Mouse (Mus musculus) liver, embryonic 11.5 days (tissue): ENCODE data around the gene C5ar2. TPM values are rescaled to one million over a fixed set of nuclear protein-coding genes. Genes with fewer than 3 reads are reported as not detected.

Experiments used
- ATAC-seq: fragments of 200-750 bp; cut with Nextera tagmentation; replicated peaks from 2 replicates; pipeline ENCODE4 v1.8.0; 2017; ENCODE audit warnings: moderate number of reproducible peaks, mild to moderate bottlenecking, moderate TSS enrichment, moderate library complexity; ENCODE audit not compliant: low FRiP score
- DNase-seq: peaks from one replicate; pipeline ENCODE4 v3.0.0-alpha.2; 2017; ENCODE audit warnings: low spot score
- H3K27ac ChIP-seq: fragments of 300-500 bp; sonication (generic); 2 replicates; pipeline ENCODE4 v1.5.1; 2014; ENCODE audit warnings: mild to moderate bottlenecking, low read depth, low read length, control low read depth
- H3K27me3 ChIP-seq: fragments of 300-500 bp; sonication (generic); replicated peaks from 2 replicates; pipeline ENCODE4 v1.6.1; 2014; ENCODE audit warnings: low read length, mixed read lengths; ENCODE audit not compliant: control insufficient read depth, insufficient read depth
- H3K36me3 ChIP-seq: fragments of 300-500 bp; sonication (generic); 2 replicates; pipeline ENCODE4 v1.6.1; 2014; ENCODE audit warnings: mild to moderate bottlenecking, low read length, moderate library complexity, mixed read lengths; ENCODE audit not compliant: control insufficient read depth, insufficient read depth
- H3K4me1 ChIP-seq: fragments of 300-500 bp; sonication (generic); replicated peaks from 2 replicates; pipeline ENCODE4 v1.6.1; 2014; ENCODE audit warnings: low read length, mixed read lengths; ENCODE audit not compliant: control insufficient read depth, insufficient read depth
- H3K4me2 ChIP-seq: fragments of 300-500 bp; sonication (generic); 2 replicates; pipeline ENCODE4 v1.6.1; 2014; ENCODE audit warnings: mild to moderate bottlenecking, control low read depth, moderate library complexity
- H3K4me3 ChIP-seq: fragments of 300-500 bp; sonication (generic); 2 replicates; pipeline ENCODE4 v1.5.1; 2014; ENCODE audit warnings: low read depth, low read length, control low read depth
- H3K9ac ChIP-seq: fragments of 300-500 bp; sonication (generic); 2 replicates; pipeline ENCODE4 v1.6.1; 2014; ENCODE audit warnings: low read depth, low read length, control low read depth
- H3K9me3 ChIP-seq: fragments of 300-500 bp; sonication (generic); 2 replicates; pipeline ENCODE4 v1.6.1; 2016; ENCODE audit warnings: low read length, inconsistent platforms, mixed read lengths; ENCODE audit not compliant: control insufficient read depth
- WGBS: fragments of 180-500 bp; shearing (Covaris S2); extraction: QIAGEN DNeasy Blood & Tissue Kit; methylation state at CpG from one replicate; pipeline ENCODE4 v1.1.7; 2014; 5-methylcytosine and 5-hydroxymethylcytosine counted together
- polyA plus RNA-seq: library from polyadenylated mRNA; unstranded; fragments of >200 nt; fragmentation: Nextera tagmentation; extraction: Ambion mirVana; gene quantifications from 2 replicates; pipeline ENCODE4 v1.2.1, GENCODE M21; 2014

The C5ar2 gene
- polyA plus RNA-seq, 1 experiment from 2014 or later = 1.8 TPM

- Histone ChIP-seq H3K4me1 (no peaks in the 10 kb centered on the region), H3K4me2 (no peak overlapping the region), H3K9ac (no peak overlapping the region), H3K27ac (no peak overlapping the region), H3K27me3 (no peaks in the 10 kb centered on the region), H3K36me3 (peaks cover 27% of the 10 kb centered on the region), H3K4me3 (no peak overlapping the region), H3K9me3 (no peaks in the 10 kb centered on the region)
- DNase-seq (no peak), ATAC-seq (peak; percentile 40; the same call in 1 of the 2 replicates)
- 86% methylated on average over 6 of the region's 6 CpGs for WGBS
Observed at GRCm38 (mm10) chr7:16213196-16213595, 30.8 kb downstream of the C5ar2 start.

- DNase-seq = no peak
- Histone ChIP-seq H3K4me2 (no peak overlapping the region), H3K4me1 (no peaks in the 10 kb centered on the region), H3K27me3 (no peaks in the 10 kb centered on the region), H3K36me3 (peaks cover 25% of the 10 kb centered on the region), H3K4me3 (no peak overlapping the region), H3K9ac (no peak overlapping the region), H3K27ac (no peak overlapping the region), H3K9me3 (no peaks in the 10 kb centered on the region)
- 74% methylated on average over 12 of the region's 12 CpGs for WGBS
- ATAC-seq = no peak
Observed at GRCm38 (mm10) chr7:16210862-16211365, 33.0 kb downstream of the C5ar2 start.

DNA sequence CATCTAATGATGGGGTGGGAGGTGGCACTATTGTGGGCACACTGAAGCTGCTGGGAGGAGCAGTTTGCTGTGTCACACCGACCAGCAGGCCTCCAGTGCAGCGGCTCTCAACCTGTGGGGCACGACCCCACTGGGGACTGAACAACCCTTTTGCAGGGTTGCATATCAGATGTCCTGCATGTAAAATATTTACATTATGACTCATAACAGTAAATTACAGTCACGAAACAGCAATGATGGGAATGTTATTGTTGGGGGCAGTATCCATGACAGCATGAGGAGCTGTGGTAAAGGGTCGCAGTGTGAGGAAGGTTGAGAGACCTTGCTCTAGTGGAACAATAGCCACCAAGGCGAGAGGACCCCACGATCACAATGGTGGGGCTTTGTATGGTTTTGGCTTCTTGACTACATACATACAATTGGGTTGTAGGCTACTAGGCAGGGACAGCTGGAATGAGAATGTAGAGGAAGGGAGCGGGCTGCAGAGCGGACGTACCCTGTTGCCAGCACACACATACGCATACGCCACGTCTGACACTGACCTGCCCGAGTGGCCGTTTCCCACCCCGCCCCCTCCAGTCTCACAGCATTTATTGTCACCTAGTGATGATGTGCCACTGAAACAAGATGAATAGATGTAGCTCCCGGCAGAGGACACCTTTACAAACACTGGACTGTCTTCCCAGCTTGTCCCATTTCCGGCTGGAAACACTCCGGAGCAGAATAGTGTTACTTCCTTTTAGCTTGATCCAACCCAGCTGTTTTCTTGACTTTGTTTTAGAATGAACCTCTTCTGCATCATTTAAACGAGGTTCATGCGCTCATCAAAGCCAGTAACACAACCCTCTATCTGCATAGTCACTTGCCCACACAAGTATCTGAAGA lies 34.9 kb downstream of the C5ar2 start:
- ATAC-seq = no peak
- H3K9ac ChIP-seq = no peak overlapping the region
- WGBS = 90% methylated on average over 21 of the region's 21 CpGs
- H3K27ac ChIP-seq = no peak overlapping the region
- no peak for DNase-seq
- no peak overlapping the region for H3K4me3 ChIP-seq
- H3K36me3 ChIP-seq = peaks cover 21% of the 10 kb centered on the region; the same call in 1 of the 2 replicates
- H3K4me2 ChIP-seq = no peak overlapping the region
- no peaks in the 10 kb centered on the region for H3K9me3 ChIP-seq
- H3K4me1 ChIP-seq = no peaks in the 10 kb centered on the region
- no peaks in the 10 kb centered on the region for H3K27me3 ChIP-seq

DNA sequence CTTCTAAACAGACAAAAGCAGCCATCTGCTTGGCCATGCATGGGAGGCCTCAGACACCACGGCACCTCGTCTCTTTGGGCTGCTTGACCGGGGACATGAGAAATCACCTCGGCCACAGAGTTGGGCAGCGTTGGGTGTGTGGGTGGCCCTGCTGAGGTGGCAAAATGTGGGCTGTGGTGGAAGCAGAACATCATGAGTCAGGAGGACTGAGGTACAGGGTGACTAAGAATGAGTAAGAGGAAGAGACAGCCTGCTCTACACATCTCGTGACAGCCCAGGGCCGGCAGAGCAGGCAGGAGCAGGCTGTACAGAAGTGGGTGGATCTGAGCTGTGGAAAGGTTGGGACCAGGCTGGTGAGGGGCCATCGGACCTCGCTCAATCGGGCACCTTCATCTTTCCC lies 36.5 kb downstream of the C5ar2 start:
- H3K4me3 ChIP-seq = no peak overlapping the region
- H3K4me2 ChIP-seq = no peak overlapping the region
- H3K27me3 ChIP-seq = no peaks in the 10 kb centered on the region
- WGBS = 80% methylated on average over 10 of the region's 10 CpGs
- H3K36me3 ChIP-seq = peaks cover 22% of the 10 kb centered on the region
- H3K4me1 ChIP-seq = no peaks in the 10 kb centered on the region
- no peak for DNase-seq
- no peak for ATAC-seq
- H3K9me3 ChIP-seq = no peaks in the 10 kb centered on the region
- no peak overlapping the region for H3K9ac ChIP-seq
- H3K27ac ChIP-seq = no peak overlapping the region

DNA sequence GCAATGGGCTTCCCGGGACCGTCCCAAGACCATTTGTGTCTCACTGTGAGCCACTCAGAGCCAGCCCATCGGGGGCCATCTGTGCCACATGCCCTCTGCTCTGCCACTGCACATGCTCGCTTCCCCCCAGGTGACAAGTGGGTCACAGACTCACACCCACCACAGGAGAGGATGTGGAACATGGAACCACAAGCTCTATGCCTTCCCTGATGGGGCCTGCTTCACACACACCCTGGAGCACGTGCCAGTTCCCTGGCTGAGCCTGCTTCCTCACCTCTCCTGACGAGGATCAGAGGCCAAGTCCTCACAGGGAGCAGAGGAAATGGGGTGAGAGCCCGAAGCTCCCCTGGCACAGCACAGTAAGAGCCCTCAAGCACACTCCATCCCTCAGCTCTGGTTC lies 36.9 kb downstream of the C5ar2 start:
- H3K4me1 ChIP-seq = no peaks in the 10 kb centered on the region
- no peak overlapping the region for H3K4me2 ChIP-seq
- H3K9me3 ChIP-seq = no peaks in the 10 kb centered on the region
- H3K4me3 ChIP-seq = no peak overlapping the region
- H3K27me3 ChIP-seq = no peaks in the 10 kb centered on the region
- peak overlapping the region; percentile 19; the same call in 1 of the 2 replicates for H3K27ac ChIP-seq
- DNase-seq (no peak), ATAC-seq (no peak)
- peaks cover 22% of the 10 kb centered on the region for H3K36me3 ChIP-seq
- no peak overlapping the region for H3K9ac ChIP-seq
- WGBS = 81% methylated on average over 7 of the region's 7 CpGs

- Histone ChIP-seq H3K4me1 (no peaks in the 10 kb centered on the region), H3K4me3 (no peak overlapping the region), H3K4me2 (no peak overlapping the region), H3K27me3 (no peaks in the 10 kb centered on the region), H3K9me3 (no peaks in the 10 kb centered on the region), H3K27ac (no peak overlapping the region), H3K9ac (no peak overlapping the region), H3K36me3 (peaks cover 24% of the 10 kb centered on the region)
- no peak for DNase-seq
- 65% methylated on average over 9 of the region's 9 CpGs for WGBS
- ATAC-seq = no peak
Observed at GRCm38 (mm10) chr7:16204791-16205190, 39.2 kb downstream of the C5ar2 start.

GRCm38 (mm10) chr7:16203505-16203903 lies 40.5 kb downstream of the C5ar2 start:
- H3K4me1 ChIP-seq = no peaks in the 10 kb centered on the region
- H3K27ac ChIP-seq = no peak overlapping the region
- 92% methylated on average over 13 of the region's 13 CpGs for WGBS
- no peaks in the 10 kb centered on the region for H3K27me3 ChIP-seq
- no peaks in the 10 kb centered on the region for H3K9me3 ChIP-seq
- H3K9ac ChIP-seq = no peak overlapping the region
- no peak overlapping the region for H3K4me2 ChIP-seq
- H3K36me3 ChIP-seq = peaks cover 34% of the 10 kb centered on the region
- no peak overlapping the region for H3K4me3 ChIP-seq
- DNase-seq = no peak
- no peak for ATAC-seq

GRCm38 (mm10) chr7:16202756-16203504 lies 41.0 kb downstream of the C5ar2 start:
- Histone ChIP-seq H3K4me2 (no peak overlapping the region), H3K27ac (no peak overlapping the region), H3K4me3 (no peak overlapping the region), H3K9me3 (no peaks in the 10 kb centered on the region), H3K36me3 (peaks cover 35% of the 10 kb centered on the region), H3K27me3 (no peaks in the 10 kb centered on the region), H3K9ac (no peak overlapping the region), H3K4me1 (no peaks in the 10 kb centered on the region)
- no peak for DNase-seq
- ATAC-seq = no peak
- WGBS = 78% methylated on average over 15 of the region's 15 CpGs
